Mouse (Mus musculus): Measurements from ENCODE around the gene Hsd3b1. TPM values are rescaled to one million over a fixed set of nuclear protein-coding genes. Genes with fewer than 3 reads are reported as not detected.

The Hsd3b1 gene
- total RNA-seq, 2 experiments from 2014 or later: 10,449 to 17,240 TPM

Other genes starting within 250 kb of the Hsd3b1 start
- not detected for gene Hsd3b5, start 229.5 kb downstream of the Hsd3b1 start, total RNA-seq (2021)
- under 1 TPM in 1 of 2 experiments, not detected in 1; 0.10 TPM for gene Hsd3b2, start 135.3 kb downstream of the Hsd3b1 start, total RNA-seq (2021)
- gene Hsd3b3, start 96.7 kb downstream of the Hsd3b1 start, total RNA-seq (2021): not detected
- gene Hsd3b6, start 45.4 kb downstream of the Hsd3b1 start, total RNA-seq (2021): 100 to 1,000 TPM in 1 of 2 experiments, 10 to 100 TPM in 1; 71.8 to 159 TPM
- 100 to 1,000 TPM; 332 to 351 TPM for gene Hao2, start 33.4 kb upstream of the Hsd3b1 start, total RNA-seq (2021)

Measured in adrenal gland, postnatal 36 days (tissue).